Mouse (Mus musculus) heart, adult 10 weeks (tissue): ENCODE results near the gene Snap25. TPM values are rescaled to one million over a fixed set of nuclear protein-coding genes. Genes with fewer than 3 reads are reported as not detected.

Experiments used
- polyA plus RNA-seq: library from polyadenylated mRNA; stranded (reverse); fragments of 350-450 nt; fragmentation: Illumina TruSeq; extraction: RNeasy Lipid Tissue Mini Kit (QIAGEN cat#74804); gene quantifications from one replicate; pipeline ENCODE4 v1.2.3, GENCODE M21; 2014; ENCODE audit warnings: low read depth, low replicate concordance

Snap25 gene
- 0.65 TPM for polyA plus RNA-seq

GRCm38 (mm10) chr2:136713299-136713758, at the start of gene Snap25:
TSS of gene Snap25 (plus strand) at chr2:136713453.

Other genes with a start within 250 kb of the Snap25 start
- gene Ankef1, start 211.5 kb upstream of the Snap25 start, polyA plus RNA-seq = 1.0 TPM
- 17.5 TPM for gene AL731706.2, start 172.2 kb downstream of the Snap25 start, polyA plus RNA-seq
- gene Slx4ip, start 177.8 kb downstream of the Snap25 start, polyA plus RNA-seq = 1.7 TPM
- gene AL731706.1, start 177.9 kb downstream of the Snap25 start, polyA plus RNA-seq = 59.4 TPM
- 23.7 TPM for gene Mkks, start 177.9 kb downstream of the Snap25 start, polyA plus RNA-seq